Mouse (Mus musculus): ENCODE measurements around the gene Myh9. TPM values are rescaled to one million over a fixed set of nuclear protein-coding genes. Genes with fewer than 3 reads are reported as not detected.
"Not testable (repeated sequence)": the region's sequence is repeated elsewhere in the genome, so short reads cannot be mapped to it uniquely, and the experiment has no call there.

Myh9 gene
- total RNA-seq, 2 experiments from 2014 or later, result 80.9 to 86.7 TPM

GRCm38 (mm10) chr15:77872996-77873395 is 31.0 kb upstream of the Myh9 start:
- DNase-seq (ENCODE audit: low spot score in 2 of 2), result no peak

GRCm38 (mm10) chr15:77868340-77868739 is 26.4 kb upstream of the Myh9 start:
- no peak for DNase-seq (ENCODE audit: low spot score in 2 of 2)

- not testable (repeated sequence) for DNase-seq (ENCODE audit: low spot score in 2 of 2)
These were observed 25.4 kb upstream of the Myh9 start for GRCm38 (mm10) chr15:77867231-77867968.

- DNase-seq (ENCODE audit: low spot score in 2 of 2), result no peak
These were observed 24.7 kb upstream of the Myh9 start for GRCm38 (mm10) chr15:77866583-77867220.

GRCm38 (mm10) chr15:77864063-77864758 is 22.2 kb upstream of the Myh9 start:
- DNase-seq (ENCODE audit: low spot score in 2 of 2), result no peak

- DNase-seq (ENCODE audit: low spot score in 2 of 2), result no peak
These were observed 21.3 kb upstream of the Myh9 start for GRCm38 (mm10) chr15:77862991-77863972.

GRCm38 (mm10) chr15:77860081-77860665 is 18.2 kb upstream of the Myh9 start:
- no peak for DNase-seq (ENCODE audit: low spot score in 2 of 2)

- DNase-seq (ENCODE audit: low spot score in 2 of 2), result peak in 1 of 2 experiments; percentile 43
These were observed 15.7 kb upstream of the Myh9 start for GRCm38 (mm10) chr15:77857662-77858156.

GRCm38 (mm10) chr15:77856541-77856940 is 14.6 kb upstream of the Myh9 start:
- DNase-seq (ENCODE audit: low spot score in 2 of 2), result no peak

- DNase-seq (ENCODE audit: low spot score in 2 of 2), result no peak
These were observed 13.3 kb upstream of the Myh9 start for GRCm38 (mm10) chr15:77855301-77855700.

- no peak for DNase-seq (ENCODE audit: low spot score in 2 of 2)
These were observed 10.0 kb upstream of the Myh9 start for GRCm38 (mm10) chr15:77852001-77852400.

GRCm38 (mm10) chr15:77851136-77851535 is 9.2 kb upstream of the Myh9 start:
- no peak for DNase-seq (ENCODE audit: low spot score in 2 of 2)

GRCm38 (mm10) chr15:77849572-77850229 is 7.7 kb upstream of the Myh9 start:
- DNase-seq (ENCODE audit: low spot score in 2 of 2), result no peak

- no peak for DNase-seq (ENCODE audit: low spot score in 2 of 2)
These were observed 7.1 kb upstream of the Myh9 start for GRCm38 (mm10) chr15:77849039-77849436.

GRCm38 (mm10) chr15:77848415-77849038 is 6.6 kb upstream of the Myh9 start:
- no peak for DNase-seq (ENCODE audit: low spot score in 2 of 2)

GRCm38 (mm10) chr15:77847826-77848225 is 5.9 kb upstream of the Myh9 start:
- DNase-seq (ENCODE audit: low spot score in 2 of 2), result no peak

- DNase-seq (ENCODE audit: low spot score in 2 of 2), result no peak
These were observed 5.1 kb upstream of the Myh9 start for GRCm38 (mm10) chr15:77847108-77847507.

- DNase-seq (ENCODE audit: low spot score in 2 of 2), result not testable (repeated sequence)
These were observed 4.1 kb upstream of the Myh9 start for GRCm38 (mm10) chr15:77845931-77846595.
